Mouse (Mus musculus) inflammation-experienced regulatory T-cells, adult 6 months (primary cell): ENCODE results near the gene Tecpr1. TPM values are rescaled to one million over a fixed set of nuclear protein-coding genes. Genes with fewer than 3 reads are reported as not detected.

Experiments used
- ATAC-seq: one replicate; pipeline ENCODE4 v1.8.0; 2017
- polyA plus RNA-seq, 3 experiments: library from polyadenylated mRNA; unstranded; fragments of 100-300 nt; shearing (Covaris generic); gene quantifications; one replicate each; pipeline ENCODE4 v1.2.1; 2017

The Tecpr1 gene
- polyA plus RNA-seq, 3 experiments from 2014 or later, result 74.3 to 93.5 (median 81.1) TPM

DNA sequence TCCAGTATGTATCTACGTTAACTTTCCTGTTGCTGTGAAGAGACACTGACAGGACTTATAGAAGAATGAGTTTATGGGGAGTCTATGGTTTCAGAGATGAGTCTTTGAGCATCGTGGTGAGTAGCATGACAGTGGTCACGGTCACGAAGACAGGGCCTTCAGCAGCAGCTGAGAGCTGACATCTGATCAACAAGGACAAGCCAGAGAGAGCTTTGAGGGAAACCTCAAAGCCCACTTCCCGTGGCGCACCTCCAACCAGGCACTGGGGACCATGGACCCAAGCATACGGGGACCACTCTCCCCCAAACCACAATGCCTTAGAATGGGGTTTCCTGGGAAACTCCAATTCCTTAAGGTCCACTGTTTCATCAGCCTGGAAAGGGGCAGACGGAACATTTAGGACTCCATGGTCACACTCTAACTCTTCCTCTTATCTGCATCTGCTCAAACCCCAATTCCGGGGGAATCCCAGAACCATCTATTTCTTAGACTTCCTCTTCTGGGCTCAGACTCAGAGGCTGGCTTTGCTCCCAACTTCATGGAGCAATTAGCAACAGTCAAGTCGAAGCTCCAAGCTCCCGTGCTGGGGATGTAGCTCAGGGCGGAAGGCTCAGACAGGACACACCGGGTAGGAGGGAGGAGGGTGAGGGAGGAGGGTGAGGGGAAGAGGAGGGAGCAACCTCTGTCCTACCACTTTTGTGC is 28.6 kb upstream of the Tecpr1 start:
- ATAC-seq, result no peak

DNA sequence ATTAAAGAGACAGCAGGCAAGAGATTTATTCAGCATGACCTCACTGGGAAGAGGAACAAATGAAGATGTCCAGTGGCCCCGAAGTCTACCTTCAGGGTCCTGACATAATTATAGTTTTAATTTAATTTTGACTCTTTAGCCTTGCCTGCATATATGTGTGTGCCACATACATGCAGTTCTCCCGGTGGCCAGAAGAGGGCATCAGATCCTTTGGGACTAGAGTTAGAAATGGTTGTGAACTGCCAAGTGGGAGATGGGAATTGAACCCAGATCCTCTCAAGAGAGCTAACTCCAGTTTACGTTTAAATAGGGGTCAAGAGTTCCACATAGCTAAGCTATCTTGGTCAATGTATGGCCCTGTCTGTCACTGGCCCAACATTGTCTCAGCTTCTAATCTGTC is 26.5 kb upstream of the Tecpr1 start:
- ATAC-seq, result no peak

DNA sequence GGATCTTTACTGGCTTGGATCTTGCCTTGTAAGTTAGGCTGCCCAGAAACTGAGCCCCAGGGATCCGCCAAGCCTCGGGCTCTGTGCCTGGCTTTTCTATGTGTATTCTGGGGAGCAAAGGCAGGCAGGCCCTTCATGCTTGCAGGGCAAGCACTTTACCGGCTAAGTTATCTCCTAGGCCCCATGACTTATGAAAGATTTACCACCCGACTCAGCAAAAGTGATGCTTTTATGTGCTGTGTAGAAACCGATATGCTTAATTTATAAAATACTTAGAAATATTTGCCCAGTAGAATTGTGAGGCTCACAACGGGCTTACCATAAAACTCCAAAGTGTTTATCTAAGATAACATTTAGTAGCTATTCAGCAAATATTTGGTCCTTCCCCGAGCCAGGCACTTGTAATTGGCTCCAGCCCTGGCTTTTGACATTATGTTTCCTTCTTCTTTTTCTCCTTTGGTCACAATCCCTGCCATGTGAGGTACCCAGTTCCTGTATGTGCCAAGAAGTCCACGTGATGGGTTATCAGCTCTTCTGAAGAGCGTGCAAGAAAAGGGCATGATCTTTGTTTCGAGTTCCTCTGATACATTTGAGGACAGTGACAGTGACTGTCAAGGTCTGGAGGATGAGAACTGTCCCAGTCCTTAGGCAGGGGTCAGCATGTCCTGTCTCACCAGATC is 24.6 kb upstream of the Tecpr1 start:
- ATAC-seq, result no peak

DNA sequence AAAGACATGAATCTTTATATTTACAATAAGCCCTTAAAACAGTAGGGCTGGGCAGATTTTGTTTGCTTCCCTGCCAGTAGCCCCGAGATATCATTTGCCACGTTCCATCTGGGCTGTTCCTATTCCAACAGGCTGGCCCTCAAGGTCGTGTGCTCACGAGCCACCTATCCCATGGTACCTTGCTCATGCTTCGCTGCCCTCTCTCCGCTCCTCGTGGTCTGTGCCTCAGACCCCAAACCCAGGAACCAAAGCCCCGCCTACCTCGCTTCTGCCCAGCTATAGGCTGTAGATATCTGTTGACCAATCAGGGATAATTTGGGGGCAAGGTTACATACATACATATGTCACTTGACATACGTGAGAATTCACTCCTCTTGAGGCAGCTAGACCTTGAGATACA is 23.9 kb upstream of the Tecpr1 start:
- ATAC-seq, result no peak

DNA sequence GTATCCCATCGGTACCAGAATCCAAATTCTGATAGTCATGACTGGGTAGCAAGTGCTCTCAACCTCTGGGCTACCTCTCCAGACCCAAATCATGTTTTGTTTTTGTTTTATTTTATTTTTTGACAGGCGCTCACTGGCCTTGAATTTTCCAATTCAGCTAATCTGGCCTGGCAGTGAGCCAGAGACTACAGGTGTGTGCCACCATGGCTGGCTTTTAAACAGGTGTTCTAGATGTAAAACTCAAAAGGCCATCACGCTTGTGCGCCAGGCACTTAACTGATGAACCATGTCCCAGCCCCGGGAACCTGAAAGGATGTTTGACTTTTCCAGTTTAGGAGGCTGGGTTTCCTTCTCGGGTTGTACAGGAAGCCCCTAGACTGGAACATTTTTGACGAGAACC is 23.3 kb upstream of the Tecpr1 start:
- ATAC-seq, result no peak

DNA sequence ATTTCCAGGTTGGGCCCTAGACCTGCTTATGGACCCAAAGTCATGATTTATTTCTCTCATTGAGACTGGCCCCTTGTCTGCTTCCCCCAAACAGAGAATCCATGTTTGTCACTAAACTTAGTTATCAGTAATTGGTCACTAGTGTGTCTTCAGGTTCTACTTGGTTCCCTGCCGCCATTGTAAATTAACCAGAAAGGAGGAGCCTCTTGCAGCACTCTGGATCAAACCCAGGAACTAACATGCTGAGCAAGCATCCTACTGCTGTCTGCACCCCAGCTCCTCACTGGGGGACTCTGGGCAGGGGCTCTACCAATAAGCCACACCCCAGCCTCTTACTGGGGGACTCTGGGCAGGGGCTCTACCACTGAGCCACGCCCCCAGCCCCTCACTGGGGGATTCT is 22.2 kb upstream of the Tecpr1 start:
- no peak for ATAC-seq

DNA sequence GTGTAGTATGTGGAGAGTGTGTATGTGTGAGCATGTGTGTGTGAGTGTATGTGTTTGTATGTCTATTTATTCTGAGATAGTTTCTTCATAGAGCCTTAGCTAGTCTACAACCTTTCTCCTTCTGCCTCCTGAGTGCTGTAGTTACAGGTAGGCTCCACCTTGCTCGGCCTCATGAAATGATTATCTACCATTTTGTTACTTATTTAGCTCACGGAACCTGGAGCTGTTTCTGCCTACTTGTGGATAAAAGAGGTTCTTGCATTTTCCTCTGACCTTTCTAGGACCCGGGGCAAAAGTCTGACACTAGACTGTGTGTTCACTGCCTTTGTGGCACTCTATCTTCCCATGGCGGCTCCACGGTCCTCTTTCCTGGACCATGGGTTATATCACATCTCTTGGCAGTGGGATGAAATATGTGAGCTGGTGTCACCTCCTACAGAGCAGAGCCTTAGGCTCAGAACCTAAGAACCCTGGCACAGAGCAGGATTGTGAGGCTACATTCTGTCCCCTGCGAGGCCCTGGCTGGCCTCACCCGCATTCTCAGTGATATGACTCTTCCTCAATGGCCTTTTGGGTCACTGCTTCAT is 20.6 kb upstream of the Tecpr1 start, which contains the start of gene Bri3:
TSS of gene Bri3 (plus strand) at position 537 of the 587 bp plus-strand sequence.
- ATAC-seq, result no peak

DNA sequence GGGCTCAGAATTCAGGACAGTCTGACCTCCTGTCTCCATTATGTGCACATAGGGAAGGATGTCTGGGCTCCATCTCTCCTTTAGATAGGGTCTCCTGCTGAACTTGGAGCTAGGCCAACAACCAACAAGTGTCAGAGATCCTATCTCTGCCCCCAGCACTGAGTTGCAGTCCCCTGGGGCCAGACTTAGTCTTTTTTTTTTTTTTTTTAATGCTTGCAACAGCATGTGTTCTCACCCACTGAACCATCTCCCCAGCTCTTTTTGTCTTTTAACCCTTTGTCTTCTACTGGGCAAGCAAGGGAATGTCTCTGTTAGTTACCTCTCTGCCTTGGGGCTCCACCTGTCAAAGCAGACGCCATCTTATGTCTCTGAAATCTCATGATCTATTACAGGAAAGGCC is 15.6 kb upstream of the Tecpr1 start:
- no peak for ATAC-seq

DNA sequence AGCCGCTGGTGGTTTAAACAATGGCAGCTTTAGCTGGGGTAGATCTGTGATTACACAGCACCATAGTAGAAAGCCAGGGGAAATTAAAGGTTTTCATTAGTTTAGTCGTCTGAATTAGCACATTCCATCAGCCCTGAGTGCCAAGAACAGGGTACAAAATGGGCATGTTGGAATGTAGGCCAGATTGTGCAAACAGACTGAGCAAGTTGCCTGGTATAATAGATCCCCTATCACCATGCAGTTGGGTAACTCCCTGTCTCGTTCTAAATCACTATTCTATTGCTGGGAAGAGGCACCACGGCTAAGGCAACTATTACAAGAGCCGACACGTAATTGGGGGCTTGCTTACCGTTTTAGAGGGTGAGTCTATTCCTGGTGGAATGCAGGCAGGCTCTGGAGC is 11.3 kb upstream of the Tecpr1 start:
- ATAC-seq, result no peak

DNA sequence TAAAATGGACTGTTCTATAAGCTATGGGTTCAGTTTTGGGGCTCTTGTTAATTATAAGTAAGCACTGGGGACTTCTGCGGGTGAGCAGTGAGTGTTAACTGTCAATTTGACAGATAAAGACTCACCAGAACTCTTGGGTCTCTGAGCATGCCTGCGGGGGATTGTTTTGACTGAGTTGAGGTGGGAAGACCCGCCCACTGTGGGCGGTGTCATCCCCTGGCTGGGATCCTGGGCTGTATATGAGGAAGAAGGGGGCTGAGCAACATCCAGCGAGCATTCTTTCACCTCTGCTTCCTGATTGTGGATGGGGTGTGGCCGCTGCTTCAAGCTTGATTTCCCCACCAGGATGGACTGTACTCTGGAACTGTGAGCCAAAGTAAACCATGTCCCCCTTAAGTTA is 10.8 kb upstream of the Tecpr1 start:
- ATAC-seq, result no peak

DNA sequence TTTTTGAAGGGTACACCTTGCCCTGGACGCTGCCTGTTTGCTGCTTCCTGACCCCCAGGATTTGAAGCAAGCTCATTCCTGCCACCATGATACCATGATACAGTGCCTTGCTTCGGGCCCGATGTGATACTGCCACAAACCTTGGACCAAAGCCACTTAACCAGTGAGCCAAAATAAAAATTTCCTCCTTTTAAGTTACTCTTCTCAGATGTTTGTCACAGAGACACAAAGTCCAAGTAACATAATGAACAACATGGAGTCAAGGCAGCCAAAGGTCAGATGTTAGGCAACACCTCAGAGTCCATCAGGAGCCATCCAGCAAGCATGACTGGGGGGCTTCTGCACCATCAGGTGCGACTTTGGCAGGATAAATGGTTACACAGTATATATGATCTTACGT is 9.1 kb upstream of the Tecpr1 start:
- ATAC-seq, result no peak

DNA sequence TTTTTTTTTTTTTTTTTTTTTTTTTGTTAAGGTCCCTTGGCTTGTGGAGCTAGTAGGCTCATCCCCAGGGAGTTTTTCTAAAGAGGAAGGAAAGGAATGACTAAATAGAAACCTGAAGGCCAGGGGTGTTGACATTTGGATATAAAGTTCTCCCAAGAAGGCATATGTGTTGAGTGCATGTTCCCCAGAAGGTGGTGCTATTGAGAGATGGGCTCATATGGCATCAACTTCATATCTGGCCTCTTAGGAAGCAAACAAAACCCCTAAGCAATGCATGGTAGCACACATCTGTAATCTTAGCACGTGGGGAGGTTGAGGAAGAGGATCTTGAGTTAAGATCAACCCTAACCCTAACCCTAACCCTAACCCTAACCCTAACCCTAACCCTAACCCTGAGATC is 8.0 kb upstream of the Tecpr1 start:
- ATAC-seq, result no peak

DNA sequence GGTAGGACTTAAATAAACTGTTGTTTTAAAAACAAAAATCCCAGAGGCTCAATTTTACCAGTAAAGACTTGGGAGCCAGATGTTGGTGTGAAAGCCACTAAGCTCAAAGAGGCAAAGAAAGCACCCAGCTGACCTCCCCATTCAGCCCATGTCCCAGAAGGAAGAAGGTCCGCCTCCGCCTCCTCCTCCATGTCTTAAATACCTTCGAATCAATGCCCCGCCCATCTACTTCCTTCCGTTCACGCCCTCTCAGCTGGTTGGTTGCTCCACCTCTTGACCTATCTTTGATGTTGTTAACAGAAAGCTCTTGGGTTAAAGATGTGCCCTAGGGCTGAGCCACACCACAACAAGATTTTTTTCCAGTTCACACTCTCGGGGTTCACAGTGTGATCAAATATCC is 6.8 kb upstream of the Tecpr1 start:
- ATAC-seq, result no peak

DNA sequence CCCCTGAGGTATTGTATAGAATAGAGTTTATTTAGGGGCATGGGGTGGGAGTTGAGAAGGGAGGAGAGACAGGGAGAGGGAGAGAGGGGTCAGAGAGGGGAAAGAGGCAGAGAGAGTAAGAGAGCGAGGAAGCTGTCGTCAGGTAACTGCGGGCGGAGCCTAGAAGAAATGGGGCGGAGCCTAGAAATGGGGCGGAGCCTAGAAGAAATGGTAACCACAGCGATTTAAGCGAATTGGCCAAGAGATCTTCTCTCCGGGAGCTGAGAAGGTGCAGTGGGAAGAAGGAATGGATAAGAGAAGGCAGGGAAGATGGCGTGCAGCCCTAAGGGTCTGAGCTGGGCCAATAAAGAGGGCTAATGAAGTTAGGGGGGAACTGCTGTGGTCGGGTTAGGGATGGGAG is 2.8 kb upstream of the Tecpr1 start:
- no peak for ATAC-seq

DNA sequence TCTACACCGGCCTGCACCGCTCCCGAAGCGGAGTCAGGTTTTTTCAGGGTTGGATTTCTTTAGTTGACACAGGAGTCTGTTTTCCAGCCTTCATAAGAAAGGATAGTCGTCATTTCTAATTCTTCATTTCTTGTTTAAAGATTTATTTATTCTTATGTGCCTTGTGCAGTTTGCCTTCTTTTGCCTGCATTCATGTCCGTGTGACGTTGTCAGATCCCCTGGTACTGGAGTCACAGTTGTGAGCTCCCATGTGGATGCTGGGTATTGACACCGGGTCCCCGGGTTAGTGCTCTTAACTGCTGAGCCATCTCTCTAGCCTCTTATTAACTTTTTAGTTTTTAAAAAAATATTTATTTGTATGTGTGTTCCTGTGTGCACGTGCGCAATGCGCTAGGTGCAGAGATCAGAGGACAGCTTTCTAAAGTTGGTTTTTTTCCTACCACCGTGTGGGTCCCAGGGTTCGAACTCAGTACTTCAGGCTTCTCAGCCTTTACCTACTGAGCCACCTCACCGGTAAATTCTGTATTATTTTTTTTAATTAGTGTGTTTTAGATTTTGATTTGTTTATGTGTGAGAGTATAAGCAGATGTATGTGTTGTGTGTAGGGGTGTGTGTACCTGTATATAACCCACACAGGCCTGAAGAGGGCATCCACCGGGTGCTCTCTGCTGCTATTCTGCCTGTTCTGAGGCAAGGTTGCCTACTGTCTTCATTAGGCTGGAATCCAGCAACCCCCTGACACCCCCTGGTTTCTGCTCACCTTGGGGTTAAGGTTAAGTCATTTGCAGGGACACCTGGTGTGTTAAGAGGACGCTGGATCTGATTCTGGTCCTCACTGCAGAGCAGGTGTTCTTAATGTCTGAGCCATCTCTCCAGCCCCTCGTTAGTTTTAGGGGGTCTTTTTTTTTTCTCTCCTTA is 743 bp upstream of the Tecpr1 start:
- no peak for ATAC-seq

DNA sequence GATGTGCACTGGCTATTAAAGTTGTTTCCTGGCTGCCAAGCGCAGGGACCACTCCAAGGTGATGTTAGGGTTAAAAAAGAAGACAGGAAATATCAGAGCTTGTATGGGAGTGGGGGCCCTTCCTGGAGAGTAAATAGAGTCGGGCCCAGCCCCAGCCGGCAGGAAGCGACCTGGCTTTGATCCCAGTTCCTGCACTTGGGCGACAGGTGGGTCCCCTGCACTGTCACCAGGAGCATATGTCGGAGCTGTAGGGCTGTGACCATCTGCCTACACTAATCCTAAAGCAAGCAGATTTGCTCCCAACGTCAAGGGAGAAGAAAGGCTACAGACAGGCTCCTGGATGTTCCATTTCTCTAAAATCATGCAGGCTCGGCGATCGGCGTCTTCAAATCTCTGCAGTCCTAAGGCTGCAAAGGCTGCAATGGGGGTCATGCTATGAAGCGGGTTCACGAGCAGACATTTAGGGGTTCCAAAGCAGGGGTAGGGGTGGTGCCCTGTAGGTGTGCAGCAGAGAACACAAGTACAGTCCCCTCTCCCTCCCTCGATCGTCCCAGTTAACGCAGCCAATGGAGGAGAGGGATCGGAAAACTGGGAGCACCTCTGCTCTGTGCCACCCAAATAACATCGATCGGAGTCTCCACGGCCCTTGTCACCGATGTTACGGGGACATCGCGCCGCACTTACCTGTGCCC is 458 bp downstream of the Tecpr1 start:
- peak; percentile 42 for ATAC-seq

DNA sequence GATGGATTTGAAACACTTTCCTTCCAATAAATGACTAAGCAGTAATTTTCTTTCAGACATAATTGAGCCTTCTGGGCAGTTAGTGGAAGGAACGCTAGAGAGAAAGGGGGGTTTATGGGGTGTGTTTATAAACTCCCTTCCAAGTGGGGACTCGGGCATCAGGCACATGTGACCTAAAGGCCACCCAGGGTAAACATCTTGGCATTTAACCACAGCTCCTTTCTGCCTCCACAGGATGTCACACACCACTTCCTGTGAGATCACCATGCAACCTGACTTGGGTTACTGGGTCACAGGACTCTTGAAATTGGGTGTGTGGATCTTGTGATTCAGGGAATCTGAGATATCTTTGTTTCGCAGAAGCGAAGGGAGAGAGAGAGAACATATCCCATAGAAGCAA is 2.1 kb downstream of the Tecpr1 start:
- ATAC-seq, result peak; percentile 68

DNA sequence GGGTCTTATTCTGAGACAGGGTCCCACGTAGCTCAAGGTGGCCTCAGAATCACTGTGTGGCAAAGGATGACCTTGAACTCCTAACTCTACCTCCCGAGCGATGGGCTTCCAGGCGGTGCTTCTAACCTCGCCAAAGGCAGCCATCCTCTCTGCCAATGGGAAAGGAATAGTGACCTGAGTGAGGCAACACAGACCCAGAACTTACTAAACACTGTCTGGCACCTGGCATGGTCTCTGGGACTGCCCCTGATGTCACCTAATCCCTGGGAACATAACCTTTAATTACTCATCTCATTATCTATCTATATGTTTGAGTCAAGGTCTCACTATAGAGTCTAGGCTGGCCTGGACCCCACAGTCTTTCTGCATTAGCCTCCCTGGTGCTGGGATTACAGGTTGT is 3.5 kb downstream of the Tecpr1 start:
- no peak for ATAC-seq

DNA sequence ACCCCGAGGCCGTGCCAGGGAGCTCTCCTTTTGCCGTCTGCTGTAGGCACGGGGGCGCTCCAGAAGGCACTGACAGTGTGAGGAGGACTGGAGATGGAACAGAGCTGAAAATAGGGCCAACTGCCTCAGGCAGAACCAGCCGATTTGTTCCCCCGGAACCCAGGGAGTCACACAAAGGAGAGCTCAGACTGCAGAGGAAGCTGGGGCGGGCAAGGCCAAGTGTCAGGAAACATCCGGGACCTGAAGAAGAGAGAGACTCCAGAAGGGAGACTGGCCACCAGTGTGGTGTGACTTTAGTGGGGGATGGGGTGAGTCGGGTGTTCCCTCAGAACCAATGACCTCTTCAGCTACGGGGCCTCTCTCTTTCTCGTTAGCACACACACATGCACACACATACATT is 4.1 kb downstream of the Tecpr1 start:
- no peak for ATAC-seq

DNA sequence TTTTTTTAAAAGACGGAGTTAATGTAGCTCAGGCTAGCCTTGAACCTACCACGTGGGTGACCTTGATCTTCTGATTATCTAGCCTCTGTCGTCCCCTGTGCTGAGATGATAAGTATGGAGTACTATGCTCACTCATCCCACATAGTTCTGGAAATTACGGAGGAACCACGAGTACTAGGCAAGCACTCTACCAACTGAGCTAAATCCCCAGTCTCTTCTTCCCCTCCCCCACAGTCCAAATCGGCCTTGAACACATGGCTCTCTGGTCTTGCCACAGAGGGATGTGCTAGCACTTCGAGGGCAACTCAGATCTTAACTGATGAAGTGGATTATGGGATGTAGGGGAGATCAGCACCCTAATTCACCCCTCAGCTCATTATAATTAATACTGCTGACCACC is 5.4 kb downstream of the Tecpr1 start:
- ATAC-seq, result no peak

DNA sequence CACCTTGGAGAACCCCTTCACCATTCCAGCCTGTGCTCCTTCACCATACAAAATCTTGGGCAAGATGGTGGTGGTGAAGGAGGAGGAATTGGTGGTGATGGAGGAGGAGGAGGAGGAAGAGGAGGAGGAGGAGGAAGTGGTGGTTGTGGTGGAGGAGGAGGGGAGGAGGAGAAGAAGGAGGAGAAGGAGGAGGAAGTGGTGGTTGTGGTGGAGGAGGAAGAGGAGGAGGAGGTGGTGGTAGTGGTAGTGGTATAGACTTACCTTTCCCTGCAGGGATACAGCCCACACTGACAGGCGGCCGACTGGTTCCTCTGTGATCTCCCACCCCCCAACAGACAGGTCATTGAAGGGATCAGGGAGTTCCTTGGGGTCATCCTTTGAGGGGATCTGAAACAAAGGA is 7.4 kb downstream of the Tecpr1 start:
- peak; percentile 49 for ATAC-seq

DNA sequence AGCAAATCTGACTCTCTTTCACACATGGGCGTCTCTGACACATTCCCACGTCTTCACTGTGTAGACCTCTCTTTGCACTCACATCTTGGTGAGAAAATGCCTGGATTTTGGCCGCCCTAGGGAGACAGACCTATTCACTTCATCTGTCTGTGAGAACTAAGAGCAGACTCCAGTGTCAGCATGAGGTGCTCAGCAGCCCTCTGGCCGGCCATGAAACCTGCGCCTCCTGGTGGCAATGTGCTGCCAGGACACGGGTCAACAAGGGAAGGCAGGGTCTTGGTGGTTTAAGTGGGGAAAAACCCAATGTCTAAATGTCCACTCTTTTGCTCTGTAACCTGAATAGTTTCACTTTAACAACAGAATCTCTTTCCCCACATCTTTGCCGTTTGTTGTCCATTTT is 9.0 kb downstream of the Tecpr1 start:
- peak; percentile 10 for ATAC-seq

DNA sequence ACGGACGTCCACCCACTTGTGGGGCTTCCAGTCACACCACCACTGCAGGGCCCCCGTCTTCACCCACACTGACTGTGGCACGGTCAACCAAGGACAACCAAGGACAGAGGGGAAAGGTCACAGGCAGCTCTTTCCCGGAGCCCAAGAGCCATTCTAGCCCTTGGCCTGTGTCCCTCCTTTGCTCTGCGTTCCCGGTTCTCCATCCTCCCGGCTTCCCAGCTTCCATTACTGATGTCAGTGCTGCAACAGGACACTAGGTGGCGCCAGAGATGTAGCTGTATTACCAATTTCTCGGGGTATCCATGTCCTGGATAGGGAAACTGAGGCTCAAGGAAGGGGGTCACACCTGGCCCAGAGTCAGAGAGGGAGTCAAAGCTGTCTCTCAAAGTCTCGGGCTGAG is 15.9 kb downstream of the Tecpr1 start:
- no peak for ATAC-seq
